Mouse (Mus musculus): ENCODE data around the gene Strip1. TPM values are rescaled to one million over a fixed set of nuclear protein-coding genes. Genes with fewer than 3 reads are reported as not detected.

The Strip1 gene
- total RNA-seq, 2 experiments from 2014 or later: 31.1 to 33.5 TPM

DNA sequence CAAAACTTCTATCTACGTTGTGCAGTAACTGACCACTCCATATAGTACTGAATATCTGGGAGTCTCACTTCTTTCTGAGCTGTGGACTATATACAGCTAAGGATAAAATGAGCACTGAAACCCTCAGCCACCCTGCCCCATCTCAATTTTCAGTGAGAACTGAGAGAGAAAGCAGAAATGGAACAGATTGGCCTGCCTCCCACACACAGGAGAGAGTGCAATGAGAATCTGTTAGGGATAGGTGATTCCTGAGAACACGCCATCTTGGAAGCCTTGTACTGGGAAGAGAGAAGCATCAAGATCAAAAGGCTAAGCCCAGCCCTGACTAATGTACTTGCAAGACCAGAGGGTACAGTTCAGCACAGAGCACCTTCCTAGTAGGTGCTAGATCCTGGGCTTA is 2.9 kb downstream of the Strip1 start:
- no peak for DNase-seq

DNA sequence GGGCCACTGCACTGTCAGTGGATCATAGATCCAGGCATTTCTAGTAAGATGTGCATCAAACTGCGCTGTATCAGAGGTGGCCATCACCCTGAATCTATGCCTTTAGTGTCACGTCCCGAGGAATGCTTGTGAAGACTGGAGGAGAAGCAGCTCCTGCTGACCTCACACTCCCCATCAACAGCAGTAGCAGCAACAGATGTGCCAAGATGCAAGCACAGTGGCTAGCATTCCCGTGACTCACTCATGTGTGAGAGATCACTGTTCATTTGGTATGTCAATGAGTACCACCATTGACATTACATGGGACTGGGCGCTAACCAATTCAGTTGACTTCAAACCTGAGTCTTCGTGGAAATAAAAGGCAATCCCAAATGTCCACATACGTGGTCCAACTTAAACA is 3.9 kb downstream of the Strip1 start:
- no peak for DNase-seq

DNA sequence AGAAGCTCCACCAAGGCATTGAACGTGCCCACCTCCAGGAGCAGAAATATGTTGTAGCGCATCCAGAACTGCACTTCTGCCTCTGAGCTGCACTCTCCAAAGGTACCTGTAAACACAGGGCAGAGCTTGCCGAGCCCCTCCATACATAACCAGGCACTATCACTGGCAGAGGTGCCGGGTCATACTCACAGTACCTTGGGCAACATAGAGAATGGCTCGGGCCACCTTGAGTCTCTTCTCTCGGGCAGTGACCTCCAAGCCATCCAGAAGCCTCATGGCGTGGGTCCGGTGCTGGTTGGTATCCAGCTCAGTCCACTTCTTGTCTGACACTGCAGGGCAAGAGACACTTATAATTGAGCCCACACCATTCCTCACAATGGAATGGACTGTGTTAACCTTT is 4.7 kb downstream of the Strip1 start:
- DNase-seq: no peak

DNA sequence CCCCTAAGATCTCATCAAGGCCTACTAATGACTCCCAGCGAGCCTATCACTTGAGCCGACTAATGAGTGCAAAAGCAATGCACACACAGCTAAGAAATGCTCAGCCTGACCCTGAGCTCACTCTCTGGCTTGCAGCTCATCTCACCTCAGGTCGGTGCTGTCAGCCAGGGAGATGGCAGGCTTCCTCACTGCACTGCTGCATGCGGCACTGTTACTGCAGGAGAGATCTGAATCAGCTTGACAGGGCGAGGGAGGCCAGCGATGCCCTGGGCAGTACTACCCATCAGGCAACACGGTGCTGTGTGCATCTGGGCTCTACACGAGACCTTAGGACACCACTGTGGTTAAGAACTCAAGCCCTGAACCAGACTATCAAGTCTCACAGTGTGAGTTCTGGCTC is 6.0 kb downstream of the Strip1 start:
- no peak for DNase-seq

GRCm38 (mm10) chr3:107624424-107624823 is 7.1 kb downstream of the Strip1 start:
- no peak for DNase-seq

GRCm38 (mm10) chr3:107622537-107622936 is 9.0 kb downstream of the Strip1 start:
- DNase-seq: no peak

DNA sequence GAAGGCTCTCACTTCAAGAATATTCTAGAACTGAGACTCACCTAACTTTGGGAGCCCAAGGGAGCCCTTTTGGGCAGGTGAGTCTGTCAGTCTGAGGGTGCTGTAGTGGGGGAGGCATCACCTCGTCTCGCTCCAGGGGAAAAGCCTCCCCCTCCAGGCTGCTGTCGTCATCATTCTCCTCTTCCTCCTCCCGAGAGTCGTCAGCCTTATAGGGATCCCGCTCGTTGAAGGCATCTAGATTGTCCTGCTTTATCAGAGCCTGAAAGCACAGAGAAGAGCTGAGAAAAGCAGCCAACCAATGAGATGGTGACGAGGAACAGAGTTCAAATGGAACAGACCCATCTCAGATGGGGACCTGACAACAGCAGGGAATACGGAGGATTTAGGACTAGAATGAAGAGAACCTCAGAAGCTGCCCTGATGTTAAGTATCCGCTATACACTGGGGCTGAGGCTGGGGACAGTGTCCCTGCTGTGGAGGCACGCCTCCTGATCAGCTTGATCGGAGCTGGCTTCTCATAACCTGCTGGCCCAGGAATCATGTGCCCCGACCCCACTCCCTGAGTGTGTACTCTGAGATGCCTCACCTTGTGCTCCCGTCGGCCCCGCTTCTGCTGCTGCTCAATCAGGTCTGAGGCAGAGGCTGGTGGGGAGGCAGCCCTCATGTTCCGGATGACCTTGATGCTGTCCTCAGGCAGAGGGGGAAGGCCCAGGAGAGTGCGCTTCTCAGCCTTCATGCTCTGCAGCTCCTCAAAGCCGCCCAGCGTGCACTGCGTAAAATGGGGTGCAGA is 10.0 kb downstream of the Strip1 start:
- DNase-seq: no peak

DNA sequence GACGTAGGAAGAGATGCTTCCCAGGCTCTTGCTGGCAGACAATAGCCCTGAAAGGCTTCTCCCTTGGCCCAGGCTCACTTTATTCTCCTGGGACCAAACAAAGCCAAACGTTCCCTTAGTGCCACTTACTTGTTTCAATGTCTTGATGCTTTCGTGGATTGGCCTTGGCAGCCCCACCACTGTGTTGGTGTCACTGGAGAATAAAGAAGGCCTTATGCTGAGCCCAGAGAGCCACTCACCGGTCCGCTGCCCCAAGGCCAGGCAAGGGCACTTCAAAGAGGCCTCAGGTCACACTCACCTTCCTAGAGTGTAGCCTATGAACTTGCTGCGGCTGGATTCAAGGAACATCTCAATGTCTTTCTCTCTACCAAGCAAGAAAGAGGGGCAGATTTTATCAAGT is 11.6 kb downstream of the Strip1 start:
- DNase-seq: no peak

GRCm38 (mm10) chr3:107617800-107618199 is 13.7 kb downstream of the Strip1 start:
- no peak for DNase-seq

- peak; percentile 65 to 77 for DNase-seq
Measured at GRCm38 (mm10) chr3:107612902-107613525, 18.5 kb downstream of the Strip1 start.

- no peak for DNase-seq
Measured at GRCm38 (mm10) chr3:107611394-107611793, 20.1 kb downstream of the Strip1 start.

- DNase-seq: no peak
Measured at GRCm38 (mm10) chr3:107609376-107609775, 22.1 kb downstream of the Strip1 start.

DNA sequence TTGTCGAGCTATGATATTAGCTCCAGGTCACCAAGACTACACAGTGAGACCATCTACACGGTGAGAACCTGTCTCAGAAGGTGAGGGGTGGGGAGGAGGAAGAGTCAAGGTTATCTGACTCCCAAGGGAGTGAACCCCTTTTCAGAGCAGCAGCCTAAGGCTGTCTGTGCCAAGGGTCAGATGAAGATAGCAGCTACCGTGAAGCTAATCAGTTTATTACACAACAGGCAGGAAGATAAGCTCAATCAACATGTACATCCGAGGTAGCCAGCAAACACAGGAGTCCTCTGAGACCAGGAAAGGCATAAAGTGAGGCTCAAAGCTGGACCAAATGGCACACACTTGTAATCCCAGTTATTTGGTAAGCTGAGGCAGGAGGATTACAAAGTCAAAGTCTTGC is 22.7 kb downstream of the Strip1 start:
- no peak for DNase-seq

GRCm38 (mm10) chr3:107607221-107607620 is 24.3 kb downstream of the Strip1 start:
- no peak for DNase-seq

DNA sequence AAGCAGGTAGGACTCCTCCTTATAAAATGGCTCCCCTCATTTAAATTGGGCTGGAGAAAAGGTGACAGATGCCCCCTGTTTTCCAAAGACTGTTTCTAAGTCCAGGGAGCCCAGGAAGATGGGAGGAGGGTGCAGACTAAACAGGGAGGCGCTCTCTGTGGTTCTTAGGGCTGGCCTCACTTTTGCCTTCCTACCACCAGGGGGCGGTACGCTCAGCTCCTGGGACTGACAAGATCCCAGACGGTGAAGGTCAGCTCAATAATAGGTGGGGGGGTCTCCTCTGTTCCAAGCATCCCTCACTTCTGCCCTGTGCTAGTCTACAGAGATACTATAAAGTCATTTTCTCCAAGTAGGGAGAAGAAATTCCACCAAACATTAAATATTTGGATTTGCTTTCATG is 26.2 kb downstream of the Strip1 start:
- peak; percentile 62 to 73 for DNase-seq

DNA sequence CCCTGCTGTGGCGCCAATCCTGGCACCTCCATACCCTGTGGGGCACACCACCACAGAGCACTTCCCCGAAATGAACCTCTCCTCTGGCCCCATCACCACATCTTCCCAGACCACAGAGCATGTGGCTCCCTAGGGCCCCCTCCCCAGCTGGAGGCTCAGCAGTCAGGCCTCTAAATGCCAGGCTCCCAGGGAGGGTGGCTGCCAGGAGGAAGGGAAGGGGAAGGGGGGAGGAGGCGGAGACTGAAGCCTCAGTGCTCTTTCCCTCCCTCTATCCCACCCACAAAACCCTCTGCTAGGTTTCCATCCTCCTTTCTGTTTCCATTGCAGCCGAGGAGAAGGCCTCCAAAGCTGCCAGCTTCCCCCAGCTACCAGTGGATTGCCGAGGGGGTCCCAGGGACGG is 31.4 kb downstream of the Strip1 start:
- DNase-seq: no peak

GRCm38 (mm10) chr3:107597586-107598389 is 33.7 kb downstream of the Strip1 start:
- DNase-seq: no peak

GRCm38 (mm10) chr3:107597134-107597533 is 34.4 kb downstream of the Strip1 start:
- no peak for DNase-seq

GRCm38 (mm10) chr3:107596559-107596958 is 34.9 kb downstream of the Strip1 start:
- no peak for DNase-seq

DNA sequence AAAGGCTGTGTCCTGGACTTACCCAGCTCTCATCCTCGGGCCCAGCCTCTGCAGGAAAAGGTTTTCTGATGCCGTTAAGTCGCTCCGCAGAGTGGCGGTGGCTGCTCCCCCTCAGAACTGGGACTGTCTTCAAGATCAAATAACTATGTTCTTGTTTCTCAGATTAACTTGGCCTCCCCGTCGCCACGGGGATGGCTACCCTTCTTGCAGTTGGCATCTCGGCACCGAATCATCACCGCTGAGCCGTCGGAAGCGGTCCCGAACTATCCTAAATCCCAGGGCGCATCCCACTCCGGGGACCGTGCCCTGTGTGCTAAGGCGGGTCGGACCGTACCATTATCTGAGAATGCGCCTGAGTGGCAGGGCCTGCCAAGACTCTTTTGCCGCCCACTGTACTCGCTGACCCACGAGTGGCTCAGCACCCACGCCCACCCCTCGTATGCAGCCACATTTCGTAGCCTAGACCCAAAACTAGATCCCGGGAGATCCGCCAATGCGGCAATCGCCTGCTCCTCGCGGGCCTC is 35.5 kb downstream of the Strip1 start:
- DNase-seq: no peak

- DNase-seq: no peak
Measured at GRCm38 (mm10) chr3:107595264-107595937, 36.1 kb downstream of the Strip1 start.

DNA sequence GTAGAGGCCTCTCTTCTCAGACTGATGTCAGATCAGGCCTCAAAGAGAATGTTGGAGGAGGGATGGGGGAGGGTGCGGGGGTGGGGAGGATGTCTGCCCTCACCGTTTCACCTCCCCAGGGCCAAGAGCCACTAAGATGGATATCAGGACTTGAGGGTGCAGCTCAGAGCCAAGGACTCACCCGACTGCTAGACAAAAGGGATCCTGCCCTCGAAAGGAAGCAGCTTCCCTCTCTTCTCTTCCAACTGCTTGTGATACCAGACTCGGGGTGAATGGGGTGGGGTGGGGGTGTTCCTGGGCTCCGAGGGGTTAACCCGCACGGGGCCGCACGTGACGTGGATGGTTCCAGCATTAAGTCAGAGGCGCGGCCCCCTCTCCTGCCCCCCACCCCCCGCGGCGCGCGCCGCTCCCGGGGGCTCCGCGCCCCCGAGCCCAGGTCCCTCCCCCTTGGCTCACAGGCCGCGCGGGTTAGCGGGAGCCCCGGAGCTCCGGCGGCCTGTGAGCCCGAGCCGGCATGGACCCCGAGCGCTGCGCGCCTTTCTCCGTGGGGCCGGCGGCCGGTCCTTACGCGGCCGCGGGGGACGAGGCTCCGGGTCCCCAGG is 36.7 kb downstream of the Strip1 start, which contains the start of gene Alx3:
Gene Alx3, plus strand, starts transcription at position 370 of the 602 bp plus-strand sequence.
- no peak for DNase-seq

Data from adrenal gland, postnatal 36 days (tissue).